Mouse (Mus musculus): Measurements from ENCODE around the gene Ptgds. TPM values are rescaled to one million over a fixed set of nuclear protein-coding genes. Genes with fewer than 3 reads are reported as not detected.

Gene Ptgds
- polyA plus RNA-seq, 1 experiment from 2014 or later = not detected

DNA sequence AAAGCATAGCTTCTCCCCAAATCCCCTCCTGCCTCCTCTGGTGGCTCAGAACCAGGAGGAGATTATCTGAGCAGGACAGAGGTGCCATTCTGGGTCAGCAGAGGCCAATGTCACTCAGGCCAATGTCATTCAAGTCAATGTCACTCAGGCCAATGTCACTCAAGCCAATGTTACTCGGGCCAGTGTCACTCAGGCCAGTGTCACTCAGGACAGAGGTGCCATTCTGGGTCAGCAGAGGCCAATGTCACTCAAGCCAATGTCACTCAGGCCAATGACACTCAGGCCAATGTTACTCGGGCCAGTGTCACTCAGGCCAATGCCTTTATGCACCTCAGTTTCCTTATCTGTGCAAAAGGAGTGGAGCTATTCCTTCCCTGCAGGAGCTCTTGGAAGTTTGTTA, 2.7 kb upstream of the Ptgds start:
- DNase-seq (ENCODE audit: low spot score) = no peak
- no peak overlapping the region for H3K4me3 ChIP-seq (ENCODE audit: low read depth, low read length)
- no peaks in the 10 kb centered on the region for H3K9me3 ChIP-seq (ENCODE audit: control insufficient read depth, low read length)
- no peak overlapping the region for H3K4me2 ChIP-seq (ENCODE audit: low read depth, severe bottlenecking)
- no peaks in the 10 kb centered on the region for H3K27me3 ChIP-seq (ENCODE audit: control insufficient read depth, insufficient read depth, low read length)
- H3K36me3 ChIP-seq (ENCODE audit: control insufficient read depth, insufficient read depth, low read length) = no peaks in the 10 kb centered on the region
- no peak for ATAC-seq (ENCODE audit: insufficient number of reproducible peaks, low FRiP score, low TSS enrichment, low read depth)
- no peak overlapping the region for H3K9ac ChIP-seq (ENCODE audit: low read length)
- no peaks in the 10 kb centered on the region for H3K4me1 ChIP-seq (ENCODE audit: control insufficient read depth, insufficient read depth, low read length)
- 88% methylated on average over 2 of the region's 2 CpGs for WGBS
- no peak overlapping the region for H3K27ac ChIP-seq (replicated peaks; ENCODE audit: low read depth, low read length)

DNA sequence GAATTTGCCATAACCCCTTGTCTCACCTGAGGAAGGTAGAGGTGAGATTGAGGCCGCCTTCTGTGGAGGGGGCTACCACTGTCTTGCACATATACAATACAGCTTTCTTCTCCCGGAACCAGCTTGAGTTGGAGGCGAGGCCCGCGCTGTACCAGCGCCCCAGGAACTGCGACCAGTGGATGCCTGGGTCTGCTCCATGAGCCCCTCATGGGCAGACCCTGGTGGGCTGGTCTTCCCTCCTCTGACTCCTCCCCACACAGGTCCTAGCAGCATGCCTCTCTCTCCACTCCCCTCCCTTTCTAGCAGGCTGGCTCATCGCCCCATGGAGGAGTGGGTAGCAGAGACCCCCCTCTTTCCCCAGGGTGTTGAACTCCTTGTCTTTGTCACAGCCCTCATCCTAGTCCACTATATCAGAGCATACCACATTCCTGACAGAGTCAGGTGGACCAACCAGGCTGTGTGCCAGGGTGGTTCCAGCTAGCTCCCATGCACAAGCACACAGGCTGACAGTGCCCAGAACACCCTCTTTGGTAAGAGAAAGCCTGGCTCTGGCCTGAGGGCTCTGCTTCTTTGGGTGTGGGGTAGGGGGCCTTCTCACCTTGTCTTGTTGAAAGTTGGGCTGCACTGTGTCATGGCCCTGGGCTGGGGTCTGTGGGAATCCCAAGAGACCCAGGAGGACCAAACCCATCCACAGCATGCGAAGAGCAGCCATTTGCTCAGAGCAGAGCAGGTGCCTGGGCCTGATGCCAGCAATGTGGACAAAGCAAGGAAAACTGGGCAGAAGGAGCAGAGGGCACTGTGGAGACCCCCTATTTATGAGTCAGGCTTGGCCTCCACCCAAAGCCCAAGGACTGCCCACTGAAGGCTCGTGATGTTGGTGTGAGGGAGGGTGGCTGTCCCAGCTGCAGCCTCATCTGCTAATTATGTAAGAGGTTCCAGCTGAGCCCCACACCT, 607 bp downstream of the Ptgds start:
- H3K36me3 ChIP-seq (ENCODE audit: control insufficient read depth, insufficient read depth, low read length) = no peaks in the 10 kb centered on the region
- no peak overlapping the region for H3K27ac ChIP-seq (replicated peaks; ENCODE audit: low read depth, low read length)
- WGBS = 72% methylated on average over 10 of the region's 10 CpGs
- ATAC-seq (ENCODE audit: insufficient number of reproducible peaks, low FRiP score, low TSS enrichment, low read depth) = no peak
- no peaks in the 10 kb centered on the region for H3K9me3 ChIP-seq (ENCODE audit: control insufficient read depth, low read length)
- DNase-seq (ENCODE audit: low spot score) = no peak
- H3K4me2 ChIP-seq (ENCODE audit: low read depth, severe bottlenecking) = no peak overlapping the region
- H3K4me3 ChIP-seq (ENCODE audit: low read depth, low read length) = no peak overlapping the region
- no peaks in the 10 kb centered on the region for H3K27me3 ChIP-seq (ENCODE audit: control insufficient read depth, insufficient read depth, low read length)
- no peak overlapping the region for H3K9ac ChIP-seq (ENCODE audit: low read length)
- H3K4me1 ChIP-seq (ENCODE audit: control insufficient read depth, insufficient read depth, low read length) = peaks cover 5% of the 10 kb centered on the region; the same call in 1 of the 2 replicates

DNA sequence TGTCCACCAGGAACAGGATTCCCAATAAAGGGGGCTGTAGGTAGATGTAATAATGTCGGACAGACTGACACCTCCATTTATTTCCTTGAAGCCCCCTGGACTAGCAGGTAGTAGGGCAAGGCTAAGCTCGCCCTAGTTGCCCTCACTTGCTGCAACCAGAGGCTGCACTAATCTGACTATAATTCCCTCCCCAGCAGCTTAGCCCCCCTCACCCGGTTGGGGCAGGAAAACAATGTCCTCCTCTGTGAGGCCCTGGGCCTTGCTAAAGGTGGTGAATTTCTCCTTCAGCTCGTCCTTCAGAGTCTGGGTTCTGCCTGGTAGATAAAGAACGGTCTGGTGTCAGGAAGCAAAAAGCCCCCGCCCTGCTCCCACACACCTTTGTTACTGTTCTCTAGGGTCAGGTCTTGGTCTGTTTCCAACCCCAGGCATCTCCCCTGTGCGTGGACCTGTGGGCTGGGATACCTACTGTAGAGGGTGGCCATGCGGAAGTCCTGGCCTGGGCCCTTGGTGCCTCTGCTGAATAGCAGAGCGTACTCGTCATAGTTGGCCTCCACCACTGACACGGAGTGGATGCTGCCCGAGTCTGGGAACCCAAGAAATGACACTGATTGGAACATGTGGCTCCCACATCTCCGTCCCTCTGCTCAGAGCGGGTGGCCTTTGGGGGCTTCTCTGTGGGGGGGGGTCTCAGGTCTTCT, 2.1 kb downstream of the Ptgds start:
- 80% methylated on average over 14 of the region's 14 CpGs for WGBS
- Histone ChIP-seq H3K4me1 (ENCODE audit: control insufficient read depth, insufficient read depth, low read length) (peaks cover 5% of the 10 kb centered on the region; the same call in 1 of the 2 replicates), H3K36me3 (ENCODE audit: control insufficient read depth, insufficient read depth, low read length) (no peaks in the 10 kb centered on the region), H3K4me3 (ENCODE audit: low read depth, low read length) (no peak overlapping the region), H3K27me3 (ENCODE audit: control insufficient read depth, insufficient read depth, low read length) (no peaks in the 10 kb centered on the region), H3K9ac (ENCODE audit: low read length) (no peak overlapping the region), H3K27ac (replicated peaks; ENCODE audit: low read depth, low read length) (no peak overlapping the region), H3K9me3 (ENCODE audit: control insufficient read depth, low read length) (no peaks in the 10 kb centered on the region), H3K4me2 (ENCODE audit: low read depth, severe bottlenecking) (no peak overlapping the region)
- DNase-seq (ENCODE audit: low spot score) = no peak
- ATAC-seq (ENCODE audit: insufficient number of reproducible peaks, low FRiP score, low TSS enrichment, low read depth) = no peak

DNA sequence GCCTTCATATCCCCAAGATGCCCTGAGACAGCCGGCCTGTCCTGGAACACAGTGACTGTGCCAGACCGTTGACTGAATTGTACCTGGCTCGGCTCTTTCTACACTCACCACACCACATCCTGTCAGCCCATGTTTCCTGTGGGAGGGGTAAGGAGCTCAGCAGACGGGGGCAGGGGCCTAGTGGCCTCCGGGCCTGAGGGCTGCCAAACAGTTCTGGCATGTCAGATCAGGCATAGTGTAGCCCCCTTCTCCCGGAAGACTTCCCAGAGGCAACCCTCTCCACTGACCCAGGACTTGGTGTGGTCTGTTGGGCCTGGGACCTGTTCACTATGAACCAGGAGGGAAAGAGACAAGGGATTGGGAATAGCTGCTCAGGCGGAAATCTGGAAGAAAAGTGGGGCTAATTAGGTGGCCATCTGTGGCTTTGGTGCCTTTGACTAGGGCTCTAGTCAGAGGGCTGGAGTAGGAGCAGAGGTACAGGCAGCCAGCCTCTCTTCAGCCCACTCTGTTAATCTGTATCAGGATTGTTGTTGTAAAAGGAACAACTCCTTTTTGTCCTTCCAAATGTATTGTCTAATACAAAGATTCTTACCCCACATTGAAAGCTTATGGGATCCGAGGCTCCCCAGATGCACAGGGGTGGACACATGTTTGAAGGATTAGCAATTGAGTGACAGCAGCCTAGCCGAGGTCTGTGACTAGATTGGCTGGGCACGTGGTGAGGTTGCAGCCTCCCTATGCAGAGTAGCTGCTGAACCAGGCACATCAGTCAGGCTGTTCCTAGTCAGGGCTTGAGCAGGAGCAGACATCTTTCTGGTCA, 3.8 kb downstream of the Ptgds start:
- Histone ChIP-seq H3K27me3 (ENCODE audit: control insufficient read depth, insufficient read depth, low read length) (no peaks in the 10 kb centered on the region), H3K4me1 (ENCODE audit: control insufficient read depth, insufficient read depth, low read length) (peaks cover 5% of the 10 kb centered on the region; the same call in 1 of the 2 replicates), H3K4me3 (ENCODE audit: low read depth, low read length) (no peak overlapping the region), H3K4me2 (ENCODE audit: low read depth, severe bottlenecking) (no peak overlapping the region), H3K27ac (replicated peaks; ENCODE audit: low read depth, low read length) (no peak overlapping the region; the same call in 1 of the 2 replicates), H3K36me3 (ENCODE audit: control insufficient read depth, insufficient read depth, low read length) (no peaks in the 10 kb centered on the region), H3K9ac (ENCODE audit: low read length) (0 out of 2 replicates have a peak overlapping the region, but pooled peaks have one; percentile 14), H3K9me3 (ENCODE audit: control insufficient read depth, low read length) (no peaks in the 10 kb centered on the region)
- DNase-seq (ENCODE audit: low spot score) (no peak), ATAC-seq (ENCODE audit: insufficient number of reproducible peaks, low FRiP score, low TSS enrichment, low read depth) (no peak)
- WGBS = 47% methylated on average over 10 of the region's 10 CpGs

DNA sequence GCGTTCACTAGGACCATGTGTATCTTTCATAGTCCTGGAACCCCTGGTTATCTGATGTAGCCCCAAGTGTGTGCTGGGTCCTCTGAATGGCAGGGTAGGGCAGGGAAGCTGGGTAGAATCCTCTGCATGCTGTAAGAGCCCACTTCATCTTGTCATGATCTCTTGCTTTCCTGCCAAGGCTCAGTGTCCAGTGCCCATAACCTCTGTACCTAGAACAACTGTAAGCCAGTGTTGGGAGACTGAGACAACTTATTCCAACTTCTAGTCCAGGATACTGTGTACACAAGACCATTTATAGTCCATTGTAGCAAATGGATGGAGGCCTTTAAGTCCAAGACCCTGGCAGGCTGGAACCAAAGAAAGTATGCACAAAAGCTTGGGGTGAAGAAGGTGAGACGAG, 4.6 kb downstream of the Ptgds start:
- Histone ChIP-seq H3K9me3 (ENCODE audit: control insufficient read depth, low read length) (no peaks in the 10 kb centered on the region), H3K4me1 (ENCODE audit: control insufficient read depth, insufficient read depth, low read length) (peaks cover 5% of the 10 kb centered on the region), H3K4me2 (ENCODE audit: low read depth, severe bottlenecking) (no peak overlapping the region), H3K27me3 (ENCODE audit: control insufficient read depth, insufficient read depth, low read length) (no peaks in the 10 kb centered on the region), H3K9ac (ENCODE audit: low read length) (no peak overlapping the region), H3K27ac (replicated peaks; ENCODE audit: low read depth, low read length) (no peak overlapping the region), H3K4me3 (ENCODE audit: low read depth, low read length) (no peak overlapping the region), H3K36me3 (ENCODE audit: control insufficient read depth, insufficient read depth, low read length) (no peaks in the 10 kb centered on the region)
- WGBS = 82% methylated on average over 2 of the region's 2 CpGs
- ATAC-seq (ENCODE audit: insufficient number of reproducible peaks, low FRiP score, low TSS enrichment, low read depth) (no peak), DNase-seq (ENCODE audit: low spot score) (no peak)

DNA sequence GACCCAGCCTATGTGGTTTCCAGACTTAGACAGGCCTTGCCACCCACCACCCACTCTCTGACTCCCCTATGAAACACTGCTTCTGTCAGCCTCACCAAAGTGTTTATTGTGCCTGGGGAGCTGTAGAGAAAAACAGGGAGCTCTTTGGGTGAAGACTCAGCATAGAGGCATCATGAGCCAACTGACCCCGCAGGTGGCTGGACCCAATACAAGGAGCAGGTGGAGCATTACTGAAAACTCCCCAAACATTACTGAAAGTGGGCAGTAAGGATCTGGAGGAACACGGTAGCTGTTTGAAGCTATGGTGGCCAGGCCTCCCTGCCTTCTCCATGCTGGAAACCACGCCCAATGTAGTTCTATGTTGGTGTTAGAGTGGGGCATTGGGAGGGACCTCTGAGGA, 6.2 kb downstream of the Ptgds start:
- WGBS = 90% methylated on average over 3 of the region's 3 CpGs
- no peak overlapping the region for H3K4me3 ChIP-seq (ENCODE audit: low read depth, low read length)
- no peaks in the 10 kb centered on the region for H3K27me3 ChIP-seq (ENCODE audit: control insufficient read depth, insufficient read depth, low read length)
- H3K9me3 ChIP-seq (ENCODE audit: control insufficient read depth, low read length) = no peaks in the 10 kb centered on the region
- no peak for ATAC-seq (ENCODE audit: insufficient number of reproducible peaks, low FRiP score, low TSS enrichment, low read depth)
- no peak for DNase-seq (ENCODE audit: low spot score)
- peaks cover 9% of the 10 kb centered on the region for H3K4me1 ChIP-seq (ENCODE audit: control insufficient read depth, insufficient read depth, low read length)
- H3K36me3 ChIP-seq (ENCODE audit: control insufficient read depth, insufficient read depth, low read length) = no peaks in the 10 kb centered on the region; the same call in 1 of the 2 replicates
- no peak overlapping the region for H3K4me2 ChIP-seq (ENCODE audit: low read depth, severe bottlenecking)
- no peak overlapping the region for H3K9ac ChIP-seq (ENCODE audit: low read length)
- no peak overlapping the region for H3K27ac ChIP-seq (replicated peaks; ENCODE audit: low read depth, low read length)

DNA sequence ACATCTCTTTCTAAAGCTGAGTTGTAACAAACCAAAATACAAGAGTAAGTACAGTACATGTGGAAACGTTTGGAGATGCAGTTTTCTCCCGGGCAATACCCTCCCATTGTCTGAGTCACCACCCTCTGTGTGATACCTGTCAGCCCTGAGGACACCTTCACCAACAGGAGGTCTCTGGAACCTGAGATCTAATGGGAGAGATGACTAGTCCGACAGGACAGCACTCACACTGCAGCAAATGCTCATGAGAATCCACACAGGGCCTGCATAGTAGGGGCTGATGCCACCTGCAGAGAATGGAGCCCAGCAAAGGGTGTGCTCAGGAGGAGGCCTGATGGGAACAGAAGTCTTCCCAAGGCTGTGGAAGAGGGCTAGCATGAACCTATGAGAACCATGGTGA, 8.4 kb downstream of the Ptgds start:
- no peaks in the 10 kb centered on the region; the same call in 1 of the 2 replicates for H3K36me3 ChIP-seq (ENCODE audit: control insufficient read depth, insufficient read depth, low read length)
- peak overlapping the region; percentile 90 for H3K4me2 ChIP-seq (ENCODE audit: low read depth, severe bottlenecking)
- 0 out of 2 replicates have a peak overlapping the region, but pooled peaks have one; percentile 30 for H3K9ac ChIP-seq (ENCODE audit: low read length)
- WGBS = 36% methylated on average over 3 of the region's 3 CpGs
- DNase-seq (ENCODE audit: low spot score) (no peak), ATAC-seq (ENCODE audit: insufficient number of reproducible peaks, low FRiP score, low TSS enrichment, low read depth) (no peak)
- no peak overlapping the region for H3K27ac ChIP-seq (replicated peaks; ENCODE audit: low read depth, low read length)
- no peaks in the 10 kb centered on the region for H3K9me3 ChIP-seq (ENCODE audit: control insufficient read depth, low read length)
- H3K4me1 ChIP-seq (ENCODE audit: control insufficient read depth, insufficient read depth, low read length) = peaks cover 9% of the 10 kb centered on the region
- peak overlapping the region; percentile 74 for H3K4me3 ChIP-seq (ENCODE audit: low read depth, low read length)
- H3K27me3 ChIP-seq (ENCODE audit: control insufficient read depth, insufficient read depth, low read length) = no peaks in the 10 kb centered on the region
